Mouse (Mus musculus): ENCODE results near the gene Cox19.
"Not testable (repeated sequence)": the region's sequence is repeated elsewhere in the genome, so short reads cannot be mapped to it uniquely, and the experiment has no call there.

The Cox19 gene

DNA sequence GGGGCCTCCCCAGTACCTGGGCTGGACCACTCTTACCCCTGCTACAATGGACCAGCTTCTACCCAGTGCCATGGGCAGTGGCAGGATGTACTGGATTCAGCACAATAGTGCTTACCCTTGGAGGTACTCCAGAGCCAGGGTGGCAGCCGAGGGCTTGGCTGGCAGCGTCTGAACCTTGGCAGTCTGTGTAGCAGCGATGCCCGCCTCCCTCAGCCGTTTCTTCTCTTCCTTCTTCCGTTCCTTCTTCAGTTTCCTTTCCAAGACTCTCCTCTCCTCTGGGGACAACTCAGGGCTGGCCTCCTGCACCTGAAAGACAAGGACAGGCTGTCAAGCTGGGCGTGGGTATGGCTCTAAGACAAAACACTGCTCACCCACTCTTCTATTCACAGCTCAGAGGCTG is 12.6 kb upstream of the Cox19 start:
- no peak for DNase-seq (ENCODE audit: low spot score)

DNA sequence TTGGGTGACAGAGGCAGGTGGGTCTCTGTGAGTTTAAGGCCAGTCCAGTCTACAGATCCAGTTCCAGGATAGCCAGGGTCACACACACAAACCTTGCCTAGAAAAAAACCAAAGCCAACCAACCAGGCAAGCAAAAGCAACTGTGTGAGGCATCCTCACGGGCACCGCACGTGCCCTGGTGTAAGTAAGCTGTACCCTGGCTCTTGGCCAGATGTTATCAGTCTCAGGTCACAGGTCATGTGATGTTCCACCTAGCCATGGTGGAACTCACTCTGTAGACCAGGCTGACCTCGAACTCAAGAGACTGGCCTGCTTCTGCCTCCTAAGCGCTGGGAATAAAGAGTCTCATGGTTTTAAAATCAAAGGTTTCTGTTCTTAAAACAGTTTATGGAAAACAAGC is 8.0 kb upstream of the Cox19 start:
- DNase-seq (ENCODE audit: low spot score): no peak

DNA sequence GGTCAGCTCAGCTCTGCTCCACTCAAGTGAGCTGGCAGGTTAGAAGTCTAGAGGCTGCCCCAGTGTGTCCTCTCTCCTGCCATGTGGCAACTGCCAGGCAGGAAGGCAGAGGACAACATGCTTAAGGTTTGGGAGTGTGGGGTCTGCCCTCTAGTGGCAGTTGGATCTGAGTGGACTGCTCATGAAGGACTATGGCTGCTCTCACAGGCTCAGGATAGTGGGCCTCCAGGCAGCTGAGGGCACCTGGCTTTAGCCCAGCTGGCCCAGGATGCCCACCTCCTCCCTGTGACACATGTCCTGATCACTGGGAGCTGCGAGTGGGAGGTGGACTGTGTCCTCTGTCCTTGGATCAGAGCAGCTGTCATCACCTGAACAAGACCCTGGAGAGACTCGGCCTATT is 7.4 kb upstream of the Cox19 start:
- DNase-seq (ENCODE audit: low spot score): peak; percentile 64

DNA sequence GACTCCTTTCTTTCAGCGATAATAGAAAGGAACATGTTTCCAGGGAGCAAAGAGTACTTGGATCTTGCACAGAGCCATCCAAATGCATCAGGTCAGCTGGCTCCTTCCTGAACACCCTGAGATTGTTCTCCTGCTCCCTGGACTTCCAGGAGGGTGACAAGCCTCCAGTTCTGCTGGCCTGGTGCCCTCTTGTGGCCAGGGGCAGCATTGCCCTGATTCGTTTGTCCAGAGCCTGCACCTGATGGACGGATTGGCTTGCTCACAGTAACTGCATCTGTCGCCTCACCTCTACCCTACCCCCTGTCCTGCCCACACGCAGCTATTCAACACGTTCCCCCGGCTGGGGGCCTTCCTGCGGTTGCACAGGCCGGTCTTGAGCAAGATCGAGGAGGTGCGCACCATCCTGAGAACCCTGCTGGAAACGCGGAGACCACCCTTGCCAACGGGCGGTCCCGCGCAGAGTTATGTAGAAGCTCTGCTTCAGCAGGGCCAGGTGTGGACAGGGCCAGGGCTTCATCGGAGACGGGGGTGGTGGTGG is 4.1 kb upstream of the Cox19 start:
- DNase-seq (ENCODE audit: low spot score): peak; percentile 59

DNA sequence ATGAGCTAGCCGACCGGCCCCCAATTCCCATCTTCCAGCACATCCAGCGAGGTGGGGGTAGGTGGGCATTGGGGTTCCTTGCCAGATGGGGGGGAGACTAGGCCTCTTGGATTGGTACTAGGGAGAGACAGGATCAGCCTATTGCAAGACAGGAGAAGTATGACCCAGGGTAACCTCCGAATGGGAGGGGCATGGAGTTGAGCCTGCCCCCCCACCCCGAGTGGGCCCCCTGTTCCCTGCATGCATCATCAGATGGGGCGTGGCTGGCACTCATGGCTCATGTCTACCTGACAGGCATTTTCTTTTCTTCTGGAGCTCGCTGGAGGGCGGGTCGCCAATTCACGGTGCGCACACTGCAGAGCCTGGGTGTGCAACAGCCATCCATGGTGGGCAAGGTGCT is 2.7 kb upstream of the Cox19 start:
- DNase-seq (ENCODE audit: low spot score): no peak

DNA sequence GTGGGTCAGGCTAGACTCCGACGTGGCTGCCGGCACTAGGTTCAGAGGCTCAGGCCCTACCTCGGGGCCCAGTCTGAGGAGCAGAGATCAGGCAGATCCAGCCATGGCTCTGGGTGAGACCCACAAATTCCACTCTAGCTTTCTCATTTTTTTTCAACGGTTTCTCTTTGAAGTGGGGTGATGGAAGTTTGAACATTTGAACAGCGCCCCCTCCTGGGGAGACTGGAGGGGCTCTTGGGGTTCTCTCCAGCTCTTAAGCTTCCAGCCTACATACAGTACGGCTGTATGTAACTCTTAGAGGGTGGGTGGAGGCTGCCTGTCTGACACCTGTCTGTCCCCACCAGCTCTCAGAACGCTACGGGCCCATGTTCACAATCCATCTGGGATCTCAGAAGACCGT is 2.3 kb upstream of the Cox19 start:
- no peak for DNase-seq (ENCODE audit: low spot score)

DNA sequence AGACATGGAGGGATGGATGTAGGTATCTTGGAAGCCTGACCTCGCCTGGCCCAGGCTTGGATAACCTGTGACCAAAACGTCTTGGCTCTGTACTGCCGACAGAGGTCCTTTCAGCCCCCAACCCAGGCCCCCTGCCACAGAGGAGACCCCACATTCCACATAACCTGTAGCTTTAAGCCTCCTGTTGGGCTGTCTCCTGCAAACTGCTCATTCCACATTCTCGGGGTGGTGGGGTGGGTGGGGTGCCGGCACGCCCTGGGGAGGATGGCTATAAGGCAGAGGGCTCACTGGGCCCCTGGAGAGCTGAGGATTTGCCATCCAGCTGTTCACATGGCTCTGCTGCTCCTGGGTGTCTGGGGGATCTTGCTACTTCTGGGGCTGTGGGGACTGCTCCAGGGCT is 1.1 kb upstream of the Cox19 start, which contains the start of gene Cyp2w1:
Gene Cyp2w1 (plus strand): TSS at position 301 of the 400 bp plus-strand sequence.
- no peak for DNase-seq (ENCODE audit: low spot score)

DNA sequence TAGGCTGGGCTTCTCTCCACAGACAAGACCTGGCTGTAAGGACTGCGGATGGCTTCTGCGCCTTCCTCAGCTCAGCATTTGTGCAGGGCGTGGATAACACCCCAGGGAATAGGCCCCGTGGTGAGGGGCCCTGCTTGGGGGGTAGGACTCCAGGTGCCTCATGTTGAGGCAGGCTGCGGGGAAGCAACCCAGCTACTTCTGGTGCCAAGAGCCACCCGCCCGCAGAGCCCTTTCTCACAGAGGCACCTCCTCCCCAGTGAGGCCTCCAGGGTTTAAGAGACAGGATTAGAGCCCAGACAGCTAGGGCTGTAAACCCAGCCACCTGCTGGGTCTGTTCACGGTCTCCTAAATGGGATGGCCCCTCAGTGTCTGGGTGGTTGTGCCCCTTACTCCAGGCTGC is 410 bp upstream of the Cox19 start:
- no peak for DNase-seq (ENCODE audit: low spot score)

DNA sequence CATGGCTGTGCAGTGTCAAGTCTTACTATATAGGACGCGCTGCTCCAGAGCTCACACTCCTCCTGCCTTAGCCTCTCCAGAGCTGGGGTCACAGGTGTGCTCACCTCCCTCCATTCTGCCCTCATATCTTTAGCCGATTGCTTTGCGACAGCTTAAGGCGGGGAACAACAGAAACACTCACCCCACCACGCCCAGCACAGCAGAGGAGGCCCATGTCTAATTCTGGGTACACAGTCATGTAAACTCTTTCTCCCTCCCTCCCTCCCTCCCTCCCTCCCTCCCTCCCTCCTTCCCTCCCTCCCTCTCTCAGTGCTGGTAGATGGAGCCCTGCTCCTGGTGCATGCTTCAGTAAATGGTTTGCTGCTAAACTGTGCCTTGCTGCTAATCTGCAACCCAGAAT is 1.5 kb downstream of the Cox19 start:
- DNase-seq (ENCODE audit: low spot score): no peak

DNA sequence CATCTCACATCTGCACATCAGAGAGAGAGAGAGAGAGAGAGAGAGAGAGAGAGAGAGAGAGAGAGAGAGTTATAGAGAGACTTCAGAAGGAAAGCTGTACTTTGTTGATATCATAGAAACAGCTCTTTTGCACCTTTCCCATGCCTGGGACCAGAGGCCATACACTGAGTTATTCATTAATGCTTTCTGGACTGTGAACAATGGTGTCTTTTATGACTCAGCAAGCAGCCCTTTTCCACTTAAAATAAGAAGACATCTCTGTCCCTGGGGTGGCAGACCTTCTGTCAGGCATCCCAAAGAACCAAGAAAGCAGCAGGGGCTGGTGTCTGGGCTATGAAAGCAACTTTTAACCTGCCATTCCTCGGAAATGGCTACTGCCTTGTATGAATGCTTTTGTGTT is 4.0 kb downstream of the Cox19 start:
- no peak for DNase-seq (ENCODE audit: low spot score)

DNA sequence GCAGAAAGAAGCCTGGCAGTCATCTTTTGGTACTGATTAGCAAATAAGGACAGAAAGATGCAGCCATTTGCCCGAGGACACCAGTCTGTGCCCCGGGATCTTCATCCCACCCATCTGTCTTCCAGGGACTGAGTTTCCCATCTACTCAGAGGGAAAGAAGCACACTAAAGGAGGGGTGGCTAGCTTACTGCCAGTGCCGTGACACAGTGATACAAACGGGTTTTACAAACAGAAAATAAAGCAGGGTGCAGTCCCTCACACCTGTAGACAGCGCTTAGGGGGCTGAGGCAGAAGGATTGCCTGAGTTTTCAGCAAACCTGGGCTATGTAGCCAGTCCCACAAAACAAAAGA is 5.9 kb downstream of the Cox19 start:
- no peak for DNase-seq (ENCODE audit: low spot score)

DNA sequence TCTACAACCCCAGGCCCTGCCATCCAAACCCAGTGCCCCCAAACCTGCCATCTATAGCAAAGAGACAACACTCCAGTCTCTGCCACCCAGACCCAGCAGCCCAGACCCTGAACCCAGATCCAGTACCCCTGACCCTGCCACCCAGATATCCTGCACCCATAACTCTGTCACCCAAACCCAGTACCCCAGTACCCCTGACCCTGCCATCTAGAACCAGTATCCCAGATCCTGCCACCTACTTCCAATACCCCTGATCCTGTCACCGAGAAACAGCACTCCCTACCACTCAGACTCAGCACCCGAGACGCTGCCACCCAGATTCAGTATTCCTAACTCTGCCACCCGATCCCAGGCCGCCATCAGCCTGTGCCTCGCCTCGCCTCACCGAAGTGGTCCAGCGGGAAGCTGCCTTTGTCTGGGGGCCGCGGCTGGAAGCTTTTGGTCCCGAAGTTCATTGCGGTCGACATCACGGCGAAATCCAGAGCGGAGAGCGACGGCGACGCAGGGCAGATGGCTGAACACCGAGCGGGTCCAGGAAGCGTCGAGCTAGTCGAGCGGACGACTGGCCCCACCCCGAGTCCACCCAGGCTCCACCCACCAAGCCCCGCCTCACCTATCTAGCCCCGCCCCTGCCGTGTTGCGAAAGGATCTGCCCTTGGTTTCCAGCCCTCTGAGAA is 6.4 kb downstream of the Cox19 start:
- DNase-seq (ENCODE audit: low spot score): peak; percentile 91

DNA sequence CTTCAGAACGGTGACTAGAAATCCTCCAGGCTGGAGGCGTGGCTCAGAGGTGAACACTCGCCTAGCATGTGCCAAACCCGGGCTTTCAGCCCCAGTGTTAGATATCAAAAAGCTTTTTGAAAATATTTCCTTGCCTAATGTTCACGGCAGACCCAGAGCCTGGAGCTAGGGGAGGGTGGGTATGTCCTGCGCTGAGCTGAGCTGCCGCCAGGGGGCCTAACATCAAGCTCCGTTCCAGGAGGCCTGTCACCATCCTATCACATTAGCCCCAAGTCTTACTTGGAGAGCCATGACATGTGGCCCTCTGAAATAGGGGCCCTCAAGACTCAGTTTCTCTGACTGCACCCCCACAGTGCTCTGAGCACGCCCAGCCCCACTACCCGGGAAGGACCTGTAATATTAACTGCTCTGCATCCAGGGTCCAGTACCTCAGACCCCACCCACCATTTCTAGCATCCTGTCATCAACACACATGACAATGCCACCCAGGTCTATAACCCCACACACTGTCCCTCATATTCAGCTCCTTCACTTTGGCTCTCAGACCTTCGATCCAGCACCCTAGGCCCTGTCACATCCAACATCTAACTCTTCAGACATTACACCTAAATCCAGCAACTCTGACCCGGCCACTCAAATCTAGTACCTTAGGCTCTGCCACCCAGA is 7.1 kb downstream of the Cox19 start:
- no peak for DNase-seq (ENCODE audit: low spot score)

DNA sequence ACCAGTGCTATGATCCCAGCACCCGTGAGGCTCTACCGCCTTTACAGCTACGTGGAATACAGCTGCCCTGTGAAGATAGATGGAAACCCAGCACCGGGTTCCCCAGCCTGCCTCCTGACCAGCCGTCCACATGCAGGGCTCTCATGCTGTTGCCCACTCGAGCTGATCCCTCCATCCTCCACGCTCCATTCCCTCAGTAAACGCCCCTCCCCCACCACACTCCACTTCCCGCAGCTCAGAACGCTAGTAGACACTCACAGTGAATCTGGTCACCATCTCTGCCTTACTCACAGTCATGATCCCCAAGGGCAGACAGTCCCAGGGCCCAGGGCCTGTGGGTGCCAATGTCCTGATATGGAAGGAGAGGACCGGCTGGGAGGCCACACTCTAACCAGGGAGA is 12.3 kb downstream of the Cox19 start:
- no peak for DNase-seq (ENCODE audit: low spot score)

DNA sequence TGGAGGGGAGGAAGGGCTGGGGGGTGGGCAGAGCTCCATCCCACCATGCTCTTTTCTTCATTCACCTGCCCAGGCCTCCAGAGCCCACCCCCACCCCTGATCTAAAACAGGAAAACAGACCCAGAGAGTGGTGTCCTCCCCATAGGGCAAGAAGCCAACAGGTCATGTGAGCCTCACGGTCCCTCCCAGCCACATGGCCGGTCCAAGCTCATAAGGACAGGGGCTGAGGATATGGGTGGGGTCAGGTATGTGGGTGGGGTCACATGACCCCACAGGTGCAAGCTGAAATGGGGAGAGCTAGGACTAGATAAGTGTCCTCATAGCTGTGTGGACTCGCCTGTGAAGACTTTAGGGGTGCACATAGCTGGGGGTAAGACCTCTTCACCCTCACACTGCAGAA is 12.8 kb downstream of the Cox19 start:
- DNase-seq (ENCODE audit: low spot score): no peak

DNA sequence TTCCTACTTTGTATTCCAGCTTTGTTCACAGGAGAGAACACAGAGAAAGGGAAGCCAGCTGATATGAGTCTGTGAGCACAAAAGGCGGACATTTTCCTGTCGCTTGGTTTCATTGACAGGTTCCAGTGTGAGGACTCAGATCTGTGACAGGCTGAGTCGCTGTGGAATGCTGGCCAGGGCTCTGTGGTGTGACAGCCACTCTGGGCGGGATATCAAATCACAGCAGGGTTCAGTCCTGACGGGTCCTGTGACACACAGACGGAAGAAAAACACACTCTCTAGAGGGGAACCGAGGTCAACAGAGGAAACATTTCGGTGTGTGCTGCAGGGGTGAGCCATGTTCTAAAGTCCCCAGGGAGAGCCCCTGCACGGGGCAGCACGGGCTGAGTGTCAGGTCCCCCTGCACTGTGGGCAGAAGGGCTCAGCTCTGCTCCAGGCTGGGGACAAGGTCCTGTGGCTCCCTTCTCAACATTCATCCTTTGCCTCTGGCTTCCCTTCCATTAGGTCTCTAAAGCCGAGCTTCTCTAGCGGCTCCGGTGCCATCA is 13.3 kb downstream of the Cox19 start:
- DNase-seq (ENCODE audit: low spot score): no peak

DNA sequence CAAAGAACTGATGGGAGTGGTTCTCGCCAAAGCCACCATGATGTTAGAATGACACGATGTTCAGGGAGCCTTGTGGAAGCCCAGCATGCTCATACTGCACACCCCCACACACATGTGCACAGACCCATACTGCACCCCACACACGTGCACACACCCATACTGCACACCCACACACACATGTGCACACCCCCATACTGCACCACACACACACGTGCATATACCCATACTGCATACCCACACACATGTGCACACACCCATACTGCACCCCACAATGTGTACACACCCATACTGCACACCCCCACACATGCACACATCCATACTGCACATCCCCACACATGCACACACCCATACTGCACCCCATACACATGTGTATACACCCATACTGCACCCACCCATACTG is 15.6 kb downstream of the Cox19 start:
- no peak for DNase-seq (ENCODE audit: low spot score)

DNA sequence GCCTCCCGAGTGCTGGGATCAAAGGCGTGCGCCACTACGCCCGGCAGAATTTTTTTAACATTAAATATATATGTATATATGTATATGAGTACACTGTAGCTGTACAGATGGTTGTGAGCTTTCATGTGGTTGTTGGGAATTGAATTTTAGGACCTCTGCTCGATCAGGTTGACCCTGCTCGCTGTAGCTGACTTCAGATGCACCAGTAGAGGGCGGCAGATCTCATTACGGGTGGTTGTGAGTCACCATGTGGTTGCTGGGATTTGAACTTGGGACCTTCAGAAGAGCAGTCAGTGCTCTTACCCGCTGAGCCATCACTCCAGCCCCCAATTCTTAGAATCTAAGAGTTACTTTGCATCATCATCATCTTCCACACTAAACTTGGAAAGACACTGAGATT is 16.8 kb downstream of the Cox19 start:
- not testable (repeated sequence) for DNase-seq (ENCODE audit: low spot score)

DNA sequence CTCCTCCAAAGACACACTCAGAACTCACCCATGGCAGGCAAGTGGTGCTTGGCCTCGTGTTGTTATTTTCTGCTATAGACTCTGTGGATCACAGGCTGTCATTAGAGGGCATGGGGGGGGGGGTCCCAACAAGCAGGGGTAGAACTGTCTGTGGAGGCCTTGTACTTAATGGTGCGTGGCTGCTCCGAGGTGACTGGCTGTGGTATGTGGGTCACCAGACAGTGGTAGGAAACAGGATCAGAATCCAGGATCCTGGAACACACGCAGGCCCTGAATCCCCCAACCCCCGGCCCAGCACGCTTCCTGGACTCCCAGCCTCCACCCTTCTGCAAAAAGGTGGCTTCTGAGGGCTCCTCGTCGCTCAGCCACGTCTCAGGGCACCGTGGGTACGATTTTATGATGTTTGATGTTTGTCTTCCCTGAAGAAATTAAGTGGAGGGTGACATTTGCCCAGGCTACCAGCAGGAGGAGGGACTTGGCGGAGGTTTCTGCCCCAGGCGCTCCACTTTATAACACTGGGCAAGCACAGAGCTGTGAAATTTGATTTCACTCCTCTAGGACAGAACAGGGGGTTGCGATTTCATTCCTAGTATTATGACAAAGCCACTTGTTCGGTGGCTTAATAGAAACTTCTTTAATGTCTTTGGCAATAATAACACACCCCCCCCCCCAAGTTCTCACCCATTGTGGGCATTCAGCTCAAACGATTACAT is 17.8 kb downstream of the Cox19 start:
- DNase-seq (ENCODE audit: low spot score): no peak

DNA sequence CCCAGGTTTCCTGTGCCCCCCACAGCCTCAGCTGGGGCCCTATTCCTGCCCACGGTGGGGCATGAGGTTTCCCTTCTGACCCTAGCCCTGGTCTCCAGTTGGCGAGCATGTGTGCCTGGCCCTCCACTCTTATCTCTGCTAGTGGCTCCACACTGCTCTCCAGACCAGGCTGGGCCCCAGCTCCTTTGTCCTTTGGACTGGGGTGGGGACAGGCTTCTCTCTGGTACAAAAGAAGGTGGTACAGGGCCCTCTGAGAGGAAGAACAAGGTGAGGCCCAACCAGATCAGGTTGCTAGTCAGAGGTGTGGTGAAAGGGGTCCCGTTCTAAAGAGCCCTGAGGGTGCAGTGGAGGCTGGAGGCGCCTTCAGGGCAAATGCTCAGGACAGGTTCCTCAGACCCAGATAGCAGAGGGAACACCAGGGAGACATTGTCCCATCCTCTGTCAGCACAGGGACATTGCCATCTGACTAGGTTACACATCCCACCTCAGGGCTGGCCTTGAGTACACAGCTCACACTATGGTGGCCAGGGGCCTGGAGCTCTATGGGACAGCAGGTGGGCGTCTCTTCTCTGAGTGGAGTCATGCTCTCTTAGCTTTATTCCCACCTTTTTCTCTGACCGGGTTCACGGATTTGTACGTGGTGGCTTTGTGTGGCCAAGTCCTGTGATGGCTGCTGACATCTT is 18.5 kb downstream of the Cox19 start:
- no peak for DNase-seq (ENCODE audit: low spot score)

DNA sequence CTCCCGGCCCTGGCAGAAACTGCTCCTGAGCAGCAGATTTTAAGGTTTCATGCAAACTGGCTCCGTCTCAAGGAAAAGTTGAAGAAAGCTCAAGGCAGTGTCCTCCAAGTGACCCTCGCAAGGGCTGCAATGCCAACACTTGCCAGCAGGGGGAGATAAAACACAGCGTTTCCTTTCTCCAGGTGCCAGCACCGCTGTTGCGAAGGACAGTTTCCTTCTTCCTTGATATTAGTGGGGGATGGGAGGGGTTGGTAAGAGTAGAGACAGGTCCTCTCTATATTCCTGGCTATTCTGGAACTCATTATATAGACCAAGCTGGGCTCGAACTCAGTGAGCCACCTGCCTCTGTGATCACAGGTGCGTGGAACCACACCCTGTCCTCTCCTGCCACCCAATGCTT is 19.5 kb downstream of the Cox19 start:
- peak; percentile 76 for DNase-seq (ENCODE audit: low spot score)

DNA sequence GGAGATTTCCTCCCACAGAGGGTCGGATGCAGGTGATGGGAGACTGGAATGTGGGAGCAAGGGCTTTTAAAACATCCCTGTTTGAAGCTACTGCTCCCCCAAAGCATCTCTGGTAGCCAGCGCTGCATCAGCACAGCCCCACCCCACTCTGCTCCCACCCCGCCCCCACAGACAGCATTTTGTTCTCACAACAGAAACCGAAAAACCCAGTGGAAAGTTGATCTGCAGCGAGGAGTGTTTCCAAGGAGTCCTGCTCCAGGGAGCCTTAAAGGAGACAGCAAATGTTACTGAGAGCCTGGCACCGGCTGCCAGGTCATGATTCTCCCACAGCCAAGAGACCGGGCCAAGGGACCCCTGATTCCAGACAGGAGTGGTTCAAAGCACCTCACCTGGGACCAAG is 20.5 kb downstream of the Cox19 start:
- DNase-seq (ENCODE audit: low spot score): no peak

Data from testis, postnatal 14 days (tissue).